Mouse (Mus musculus) brain, embryonic 14.5 days (tissue): ENCODE results near the gene Dync1i2. TPM values are rescaled to one million over a fixed set of nuclear protein-coding genes. Genes with fewer than 3 reads are reported as not detected.

ENCODE experiments used
- DNase-seq: peaks from one replicate; pipeline ENCODE4 v3.0.0-alpha.2; 2011; ENCODE audit warnings: low read depth
- CTCF ChIP-seq: fragments of 200-500 bp; IDR thresholded peaks from 2 replicates; pipeline ENCODE4 v1.5.1; 2012; ENCODE audit warnings: inconsistent platforms, mild to moderate bottlenecking, moderate library complexity, borderline replicate concordance; ENCODE audit not compliant: insufficient read depth, insufficient read length; ENCODE audit errors: extremely low read depth
- POLR2A ChIP-seq: fragments of 200-500 bp; IDR thresholded peaks from 2 replicates; pipeline ENCODE4 v1.6.1; 2012; ENCODE audit warnings: mild to moderate bottlenecking, inconsistent platforms, borderline replicate concordance; ENCODE audit not compliant: poor library complexity, insufficient read depth, insufficient read length, severe bottlenecking; ENCODE audit errors: extremely low read depth
- polyA plus RNA-seq: library from polyadenylated mRNA; depleted of rRNA; stranded (reverse); fragments of >200 nt; gene quantifications from 2 replicates; pipeline ENCODE4 v1.2.3, GENCODE M21; 2012

Gene Dync1i2
- polyA plus RNA-seq, 1 experiment, result 233 TPM

DNA sequence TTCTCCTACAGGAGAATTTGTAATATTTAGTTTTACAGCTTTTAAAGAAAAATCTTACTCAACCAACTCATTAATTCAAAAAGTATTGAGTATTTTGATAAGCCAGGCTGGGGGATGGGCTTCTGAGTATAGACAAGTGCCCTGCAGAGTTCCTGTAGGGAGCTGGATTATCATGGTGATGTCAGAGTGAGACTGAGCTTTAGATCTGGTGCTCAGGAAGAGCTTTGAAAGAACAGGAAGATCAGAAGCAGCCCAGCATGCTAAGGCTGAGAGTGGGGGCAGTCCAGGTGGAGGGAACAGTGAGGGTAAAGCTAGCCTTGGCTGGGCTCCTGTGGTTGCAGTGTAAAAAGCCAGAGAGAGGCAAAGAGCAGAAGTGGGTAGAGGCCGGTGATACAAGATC, 9.5 kb downstream of the Dync1i2 start:
- TF ChIP-seq POLR2A, result no peak
- no peak for TF ChIP-seq CTCF
- DNase-seq, result no peak

DNA sequence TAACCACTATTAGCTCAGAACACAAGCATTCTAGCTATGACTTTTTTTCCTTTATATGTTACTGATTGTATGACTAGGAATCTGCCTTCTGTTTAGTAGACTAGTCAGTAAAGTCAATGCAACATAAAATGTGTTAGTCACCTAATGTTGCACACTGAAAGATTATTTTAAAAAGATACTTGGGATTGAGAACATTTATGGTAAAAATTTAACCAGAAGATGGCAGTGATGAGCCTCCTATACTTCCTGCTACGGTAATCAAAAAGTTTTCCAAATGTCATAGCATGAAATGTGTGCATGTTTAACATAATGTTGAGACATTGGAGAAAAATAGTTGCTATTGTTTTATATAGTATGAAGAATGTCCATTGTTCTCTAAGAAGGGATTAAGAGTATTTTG, 15.9 kb downstream of the Dync1i2 start:
- peak; percentile 52 for DNase-seq

DNA sequence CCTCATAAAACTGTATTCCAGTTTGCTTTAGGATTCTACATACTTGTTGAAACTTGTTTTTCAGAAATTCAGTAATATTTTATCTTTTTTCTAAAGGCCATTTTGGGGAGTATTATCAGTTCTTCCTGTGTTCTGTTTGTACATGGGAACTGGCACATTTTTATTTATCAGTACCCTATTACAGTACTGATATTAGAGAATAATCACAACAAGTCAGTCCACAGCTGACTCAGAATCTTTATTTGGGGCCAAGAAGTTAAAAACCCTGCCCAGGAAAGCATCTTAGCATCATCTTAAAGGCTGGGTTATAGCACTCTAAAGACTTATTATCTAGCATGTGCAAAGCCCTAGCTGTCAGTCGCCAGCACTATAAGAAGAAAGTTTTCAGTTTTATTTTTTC, 18.1 kb downstream of the Dync1i2 start:
- no peak for DNase-seq
- TF ChIP-seq POLR2A (no peak), CTCF (no peak)

More for the DNA sequence above, 15.9 kb downstream of the Dync1i2 start:
- TF ChIP-seq CTCF (no peak), POLR2A (no peak)

DNA sequence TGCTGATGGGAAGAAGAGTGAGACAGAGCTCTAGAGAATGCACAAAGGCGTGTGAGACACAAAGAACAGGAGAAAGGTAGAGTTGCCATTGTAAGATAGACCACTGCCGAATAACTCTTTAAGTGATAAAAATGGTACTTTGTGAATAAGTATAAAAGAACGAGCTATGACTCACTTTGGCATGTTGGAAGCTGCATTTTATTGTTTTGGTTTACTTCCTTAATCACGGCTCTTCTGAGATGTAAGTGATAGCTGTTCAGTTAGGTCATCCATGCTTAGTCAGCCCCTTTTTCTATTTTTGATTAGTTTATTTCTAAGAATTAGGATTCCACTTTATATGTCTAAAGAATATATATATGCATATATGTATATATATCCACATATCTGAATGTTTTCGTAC, 20.4 kb downstream of the Dync1i2 start:
- DNase-seq, result no peak
- no peak for TF ChIP-seq CTCF
- no peak for TF ChIP-seq POLR2A

DNA sequence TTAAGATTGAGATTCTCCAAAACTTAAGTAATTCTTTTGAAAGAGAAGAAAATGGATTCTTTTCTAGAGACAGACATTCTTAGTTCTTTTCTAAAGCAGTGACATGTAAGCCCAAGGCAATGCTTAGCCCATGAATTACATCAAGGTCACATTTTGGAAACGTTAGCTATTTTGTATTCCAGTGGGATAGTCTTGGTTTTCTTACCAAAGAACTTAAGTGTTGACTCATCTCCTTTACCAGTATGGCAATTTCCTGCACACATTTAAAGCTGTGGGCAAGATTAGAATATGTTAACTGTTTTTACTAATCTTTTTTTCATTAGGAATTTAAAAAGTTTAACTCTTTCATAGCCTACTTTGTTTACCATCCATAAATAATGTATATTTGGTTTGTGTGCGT, 21.5 kb downstream of the Dync1i2 start:
- no peak for DNase-seq
- no peak for TF ChIP-seq CTCF
- no peak for TF ChIP-seq POLR2A

DNA sequence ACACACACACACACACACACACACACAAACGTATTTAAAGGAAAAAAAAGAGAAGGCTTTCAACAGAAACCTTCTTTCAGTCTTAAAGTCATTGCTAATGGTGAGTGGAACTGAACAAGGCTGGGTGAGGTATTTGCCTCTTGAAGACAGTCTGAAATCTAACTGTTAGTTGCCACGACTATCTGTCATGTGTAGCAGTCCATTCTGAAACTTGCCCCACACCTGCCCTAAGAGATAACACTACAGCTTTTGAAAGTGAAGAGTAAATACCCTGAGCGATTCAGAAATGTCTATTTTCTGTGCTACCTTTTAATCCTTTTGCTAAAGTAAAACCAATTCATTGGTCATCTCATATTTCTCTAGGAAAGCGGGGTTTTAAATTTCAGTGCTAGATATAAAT, 23.9 kb downstream of the Dync1i2 start:
- no peak for DNase-seq
- no peak for TF ChIP-seq CTCF
- TF ChIP-seq POLR2A, result no peak

DNA sequence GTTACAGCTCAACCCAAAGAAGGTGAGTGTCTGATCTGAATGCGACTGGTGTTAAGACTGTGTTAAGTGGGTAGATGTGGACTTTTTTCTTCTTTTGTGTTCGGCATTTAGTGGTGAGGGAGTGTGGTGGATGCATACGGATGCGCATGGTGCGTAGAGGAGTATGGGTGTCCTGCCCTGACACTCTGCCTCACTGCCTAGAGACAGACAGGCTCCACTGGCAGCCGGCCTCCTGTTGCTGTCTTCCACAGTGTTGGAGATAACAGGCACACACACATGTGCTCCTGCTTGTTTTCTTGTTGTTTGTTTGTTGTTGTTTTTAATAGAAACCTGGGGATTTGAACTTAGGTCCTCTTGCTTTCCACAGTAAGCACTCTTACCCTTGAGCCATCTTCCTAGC, 24.5 kb downstream of the Dync1i2 start:
- TF ChIP-seq CTCF (no peak), POLR2A (no peak)
- DNase-seq, result no peak

DNA sequence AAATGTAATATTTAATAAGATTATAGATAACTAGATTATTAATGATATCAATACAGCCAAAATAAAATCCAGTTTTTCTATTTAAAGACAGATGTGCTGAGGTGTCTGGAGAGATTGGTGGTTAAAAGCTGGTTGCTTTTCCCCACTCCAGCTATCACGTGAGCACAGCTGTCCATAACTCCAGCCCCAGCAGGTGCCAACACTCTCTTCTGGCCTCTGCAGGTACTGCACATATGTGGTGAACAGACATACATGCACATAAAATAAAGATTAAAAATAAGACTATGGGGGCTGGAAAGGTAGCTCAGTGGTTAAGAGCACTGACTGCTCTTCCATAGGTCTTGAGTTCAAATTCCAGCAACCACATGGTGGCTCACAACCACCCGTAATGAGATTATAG, 30.0 kb downstream of the Dync1i2 start:
- DNase-seq, result no peak
- TF ChIP-seq POLR2A, result no peak
- TF ChIP-seq CTCF, result no peak

DNA sequence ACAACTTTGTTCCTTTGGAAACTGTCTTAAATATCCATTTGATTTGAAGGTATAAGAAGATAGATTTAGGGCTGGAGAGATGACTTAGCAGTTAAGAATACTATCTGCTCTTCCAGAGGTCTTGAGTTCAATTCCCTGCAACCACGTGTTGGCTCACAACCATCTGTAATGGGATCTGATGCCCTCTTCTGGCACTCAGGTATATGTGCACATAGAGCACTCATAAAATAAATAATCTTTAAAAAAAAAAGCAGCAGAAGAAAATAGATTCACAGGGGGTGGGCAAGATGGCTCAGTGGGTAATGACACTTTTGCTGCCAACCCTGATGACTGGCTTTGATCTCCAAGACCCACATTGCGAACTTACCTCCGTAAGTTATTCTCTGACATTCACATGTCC, 30.7 kb downstream of the Dync1i2 start:
- no peak for DNase-seq
- TF ChIP-seq CTCF (no peak), POLR2A (no peak)

DNA sequence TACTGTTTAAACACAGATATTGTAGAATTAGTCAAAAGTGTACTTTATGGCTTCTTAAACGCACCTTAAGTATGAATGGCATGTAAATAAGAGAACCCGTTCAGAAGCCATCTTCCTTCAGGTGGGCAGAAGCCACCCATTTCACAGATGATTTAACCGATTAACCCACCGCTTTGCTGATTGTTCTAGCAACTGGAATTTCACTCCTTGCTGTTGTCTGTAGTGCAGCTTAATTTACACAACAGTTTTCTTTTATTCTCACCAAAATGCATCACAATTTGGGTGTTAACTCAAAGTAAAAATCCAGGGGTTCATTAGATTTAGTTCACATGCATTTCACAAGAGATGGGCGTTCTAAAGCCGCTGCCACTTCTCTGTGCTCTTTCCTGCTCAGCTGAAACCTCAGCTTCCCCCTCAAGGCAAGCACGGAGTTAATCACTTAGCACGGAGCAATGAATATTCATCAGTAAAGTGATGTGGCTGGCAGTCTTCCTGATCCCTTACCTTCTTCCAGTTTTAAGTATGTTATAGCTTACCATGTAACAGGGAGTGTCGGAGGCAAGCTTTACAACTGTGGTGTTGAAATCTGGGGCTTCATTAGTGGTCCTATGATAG, 31.7 kb downstream of the Dync1i2 start:
- DNase-seq, result peak; percentile 77
- TF ChIP-seq CTCF (no peak), POLR2A (no peak)

DNA sequence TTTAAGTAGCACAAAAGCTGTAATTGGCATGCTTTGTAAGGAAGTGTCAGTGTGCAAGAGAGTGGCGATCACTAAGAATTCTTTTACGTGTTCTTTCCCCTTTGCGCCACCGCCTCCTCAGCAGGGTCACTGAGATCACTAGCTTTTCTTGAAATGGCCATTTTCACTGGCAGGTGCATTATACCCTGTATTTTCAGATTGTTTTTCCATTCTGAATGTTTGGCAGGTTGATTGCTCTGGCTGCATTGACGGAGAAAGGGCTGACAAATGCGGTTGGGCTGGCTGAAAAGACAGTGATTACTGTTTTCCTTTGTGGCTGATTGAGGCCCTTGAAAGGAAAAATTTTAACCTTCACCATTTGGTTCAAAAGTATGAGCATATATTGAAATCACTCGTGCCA, 33.3 kb downstream of the Dync1i2 start:
- TF ChIP-seq POLR2A (no peak), CTCF (no peak)
- peak; percentile 86 for DNase-seq

DNA sequence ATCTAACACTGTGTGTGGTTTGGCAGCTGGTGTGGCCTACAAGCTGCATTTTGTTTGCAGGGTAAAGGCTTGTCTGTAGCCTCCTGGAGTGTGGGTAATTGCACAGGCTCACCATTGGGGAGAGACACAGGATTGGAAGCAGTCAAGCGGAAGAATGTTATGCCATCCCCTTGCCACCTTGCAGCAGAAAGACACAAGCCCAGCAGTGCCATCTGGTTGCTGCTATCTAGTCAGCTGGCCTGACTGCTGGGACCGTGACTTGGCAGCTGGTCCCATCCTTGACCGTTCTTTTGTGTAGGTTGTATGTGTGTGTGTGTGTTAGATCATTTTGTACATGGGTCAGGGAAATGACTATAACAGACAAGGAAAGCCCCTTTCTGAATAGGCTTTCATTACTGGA, 33.9 kb downstream of the Dync1i2 start:
- DNase-seq, result peak; percentile 95
- peak; percentile 33; the same call in 1 of the 2 replicates for TF ChIP-seq CTCF
- TF ChIP-seq POLR2A, result no peak
